Mouse (Mus musculus) T-helper 1 cell (primary cell): ENCODE measurements around the gene Mapk12.

Experiments used
- in situ Hi-C: fragments of 300-600 bp; cut with MboI, MseI; formaldehyde crosslinking; loops from one replicate; pipeline ENCODE4 v1.15.1; 2025; ENCODE audit warnings: high pct_unique_total_duplicates

Mapk12 gene

DNA sequence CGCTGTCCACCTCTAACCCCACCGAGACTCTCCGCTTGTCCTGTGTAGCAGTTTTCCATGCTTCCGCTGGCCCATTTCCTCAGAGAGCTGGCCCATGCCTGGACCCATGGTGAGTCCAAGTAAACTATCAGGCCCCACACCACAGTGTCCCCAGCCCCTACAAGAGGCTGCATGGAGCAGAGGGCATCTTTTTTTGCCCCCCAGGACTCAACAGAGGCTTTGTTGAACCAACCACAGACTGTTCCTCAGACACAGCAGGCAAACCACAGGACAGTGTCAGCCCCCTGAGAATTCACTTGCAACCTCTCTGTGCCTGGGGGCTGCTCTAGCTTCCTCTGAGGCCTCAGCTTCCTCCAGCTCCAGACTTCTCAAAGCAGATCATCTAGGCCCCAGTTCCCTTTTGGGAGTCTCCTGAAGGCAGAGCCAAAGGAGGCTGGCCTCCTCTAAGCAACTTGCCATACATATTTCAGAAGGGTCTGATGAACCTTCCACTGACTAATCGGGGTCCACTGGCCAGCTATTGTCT is 31.1 kb upstream of the Mapk12 start:
- in situ Hi-C loops: no loop called here

DNA sequence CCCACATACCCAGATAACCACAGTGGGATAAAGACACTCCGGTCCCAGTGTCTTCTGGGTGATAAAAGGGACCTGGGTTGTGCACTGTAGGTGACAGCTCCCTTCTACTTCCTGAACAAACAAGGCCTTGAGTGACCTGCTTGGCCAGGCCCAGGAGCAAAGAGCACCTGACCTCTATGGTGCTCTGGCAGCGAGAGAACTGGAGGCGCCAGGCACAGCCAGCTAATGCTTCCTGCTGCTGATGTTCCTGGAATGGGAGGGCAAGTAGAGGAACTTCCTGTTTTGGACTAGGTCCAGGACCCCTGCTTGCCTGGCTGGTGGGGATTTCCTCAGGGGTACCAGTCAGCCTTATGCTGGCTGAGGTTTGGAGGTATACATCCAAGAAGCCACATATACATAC is 29.6 kb upstream of the Mapk12 start:
- in situ Hi-C loops: no loop called here

DNA sequence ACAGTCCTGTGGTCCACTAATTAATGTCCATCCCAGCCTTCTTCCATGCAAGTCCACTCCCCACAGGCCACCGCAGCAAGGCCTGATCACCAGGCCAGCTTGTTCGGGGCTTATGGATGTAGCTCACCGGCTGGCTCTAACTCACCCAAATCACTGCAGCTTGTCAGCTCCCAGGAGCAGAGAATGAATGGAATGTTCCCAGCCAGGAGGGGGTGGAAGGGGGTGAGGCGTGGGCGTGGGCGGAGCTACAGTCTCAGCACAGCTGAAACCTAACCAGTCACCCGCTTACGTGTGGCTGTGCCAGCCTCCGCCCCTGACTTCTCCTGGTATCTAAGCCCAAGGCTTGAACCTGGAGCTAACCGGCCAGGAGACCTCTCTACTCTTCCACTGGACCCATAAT is 28.9 kb upstream of the Mapk12 start:
- in situ Hi-C loops: no loop called here

DNA sequence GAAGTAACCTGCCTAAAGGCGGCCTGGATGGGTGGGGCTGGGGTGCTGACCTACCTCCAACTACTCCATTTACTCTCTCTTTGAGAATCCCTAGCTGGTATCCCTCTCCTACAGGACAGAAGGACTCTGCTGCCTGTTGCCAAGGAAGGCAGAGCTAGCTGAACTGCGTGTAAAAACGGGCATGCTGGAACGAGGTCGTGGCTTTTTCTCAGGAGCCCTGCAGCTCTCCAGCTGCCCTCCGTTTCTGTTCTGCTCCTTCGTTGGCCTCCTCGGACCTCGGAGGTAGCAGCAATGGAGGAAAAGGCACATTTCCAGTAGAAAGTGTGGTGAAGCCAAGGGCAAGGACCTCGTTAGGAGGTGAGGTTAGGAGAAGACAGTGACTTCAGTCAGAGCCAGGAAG is 28.4 kb upstream of the Mapk12 start:
- in situ Hi-C loops: no loop called here

DNA sequence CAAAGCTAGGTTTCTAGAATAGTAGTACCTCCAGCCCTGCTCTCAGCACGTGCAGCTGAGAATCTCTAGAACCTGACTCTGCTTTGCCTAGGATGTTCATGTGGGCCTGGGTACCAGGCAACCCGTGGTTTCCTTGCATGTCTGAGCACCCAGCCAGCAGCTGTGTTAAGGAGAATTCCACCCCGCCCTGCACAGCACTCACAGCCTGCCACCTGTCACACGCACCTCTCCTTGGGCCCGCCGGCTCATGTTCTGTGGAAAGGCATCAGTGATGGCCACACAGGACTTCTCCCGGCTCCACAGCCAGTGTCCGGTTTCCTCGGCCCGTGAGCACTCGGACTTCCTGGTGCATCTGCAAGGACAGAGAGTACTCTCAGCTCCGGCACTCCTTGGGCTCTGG is 25.0 kb upstream of the Mapk12 start:
- in situ Hi-C loops: no loop called here

DNA sequence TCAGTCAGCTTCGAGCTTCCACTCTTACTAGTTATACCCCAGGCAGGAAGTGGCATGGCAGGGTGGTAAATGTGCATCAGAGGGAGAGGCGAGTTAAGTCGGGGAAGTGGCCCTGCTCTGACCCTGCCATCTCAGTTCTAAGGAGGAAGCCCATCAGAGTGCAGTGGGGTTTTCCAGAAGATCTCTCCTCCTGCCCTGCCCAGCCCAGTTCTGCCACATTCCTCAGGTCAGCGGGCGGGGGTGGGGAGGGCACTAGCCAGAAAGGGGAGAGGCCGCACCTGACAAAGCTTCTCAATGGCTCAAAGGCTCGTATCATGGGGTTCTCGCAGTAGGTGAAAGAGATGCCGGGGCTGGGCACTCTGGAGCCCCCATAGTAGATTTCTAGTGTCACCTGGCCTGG is 20.9 kb upstream of the Mapk12 start:
- in situ Hi-C loops: no loop called here

DNA sequence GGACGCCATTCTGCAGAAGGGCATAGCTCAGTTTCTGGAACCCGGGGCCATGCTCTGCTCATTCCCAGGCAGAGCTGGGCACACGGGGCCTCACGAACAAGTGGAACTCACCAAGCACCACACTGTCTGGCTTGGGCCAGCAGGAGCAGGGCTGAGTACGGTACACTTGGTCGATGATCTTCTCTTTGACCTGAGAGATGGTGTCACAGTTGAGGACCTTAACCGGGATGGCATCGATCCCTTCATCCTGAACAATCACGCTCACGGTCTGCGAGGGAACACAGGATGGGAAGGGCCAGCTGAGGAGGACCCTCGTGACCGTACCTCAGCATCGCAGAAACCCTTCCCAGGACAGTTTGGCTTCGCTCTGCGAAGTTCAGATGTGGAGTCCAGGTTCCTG is 18.0 kb upstream of the Mapk12 start:
- in situ Hi-C loops: no loop called here

DNA sequence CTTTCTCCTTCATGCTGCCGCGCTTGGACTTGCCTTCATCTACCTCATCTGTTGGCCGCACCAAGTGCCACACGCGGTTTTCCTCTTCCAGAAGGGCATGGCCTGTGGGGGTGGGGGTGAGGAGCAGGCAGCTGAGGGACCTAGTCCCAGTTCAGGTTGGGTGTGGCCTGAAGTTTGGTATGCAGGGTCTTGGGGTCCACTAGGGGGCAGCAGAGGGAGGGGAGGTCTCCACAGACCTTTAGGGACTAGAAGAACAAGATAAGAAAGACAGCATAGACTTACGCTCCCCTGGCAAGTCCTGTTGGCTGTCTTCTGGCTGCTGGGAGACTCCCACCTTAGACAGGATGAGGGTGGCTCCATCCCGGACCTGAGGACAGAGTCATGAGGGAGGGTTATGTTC is 17.5 kb upstream of the Mapk12 start:
- in situ Hi-C loops: no loop called here

DNA sequence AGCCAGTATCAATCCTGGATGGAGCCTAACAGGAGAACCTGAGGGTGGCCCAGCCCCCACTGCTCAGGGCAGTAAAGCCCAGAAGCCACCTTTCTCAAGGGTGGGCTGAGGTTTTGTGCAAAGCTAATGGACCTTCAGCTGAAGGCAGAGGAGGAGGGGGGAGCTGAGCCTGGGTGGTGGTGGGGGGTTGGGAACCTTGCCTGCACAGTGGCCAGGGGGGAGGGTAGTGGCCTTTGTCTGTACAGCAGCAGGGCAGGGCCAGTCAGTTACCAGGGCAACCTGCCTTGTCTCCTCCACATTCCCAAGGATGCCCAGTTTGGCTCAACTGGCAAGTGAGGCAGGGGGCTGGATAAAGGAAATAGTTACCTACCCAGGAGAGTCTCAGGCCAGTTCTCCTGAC is 11.8 kb upstream of the Mapk12 start:
- in situ Hi-C loops: no loop called here

DNA sequence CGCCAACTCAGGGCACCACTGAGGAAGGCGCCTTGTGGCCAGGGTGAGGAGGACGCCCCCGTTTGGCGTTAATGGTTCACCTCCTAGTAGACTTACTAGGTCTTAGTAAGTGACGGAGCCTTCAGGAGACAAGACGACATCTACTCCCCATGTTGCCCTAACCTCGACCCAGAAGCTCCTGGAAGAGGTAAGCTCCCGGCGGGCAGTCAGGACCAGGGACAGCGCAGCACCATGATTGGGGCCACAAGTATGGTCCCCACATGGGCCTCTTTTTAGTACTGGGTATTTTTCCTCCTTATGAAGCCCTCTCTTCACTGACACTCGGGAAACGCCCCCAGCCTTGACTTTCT is 9.5 kb upstream of the Mapk12 start:
- in situ Hi-C loops: no loop called here

DNA sequence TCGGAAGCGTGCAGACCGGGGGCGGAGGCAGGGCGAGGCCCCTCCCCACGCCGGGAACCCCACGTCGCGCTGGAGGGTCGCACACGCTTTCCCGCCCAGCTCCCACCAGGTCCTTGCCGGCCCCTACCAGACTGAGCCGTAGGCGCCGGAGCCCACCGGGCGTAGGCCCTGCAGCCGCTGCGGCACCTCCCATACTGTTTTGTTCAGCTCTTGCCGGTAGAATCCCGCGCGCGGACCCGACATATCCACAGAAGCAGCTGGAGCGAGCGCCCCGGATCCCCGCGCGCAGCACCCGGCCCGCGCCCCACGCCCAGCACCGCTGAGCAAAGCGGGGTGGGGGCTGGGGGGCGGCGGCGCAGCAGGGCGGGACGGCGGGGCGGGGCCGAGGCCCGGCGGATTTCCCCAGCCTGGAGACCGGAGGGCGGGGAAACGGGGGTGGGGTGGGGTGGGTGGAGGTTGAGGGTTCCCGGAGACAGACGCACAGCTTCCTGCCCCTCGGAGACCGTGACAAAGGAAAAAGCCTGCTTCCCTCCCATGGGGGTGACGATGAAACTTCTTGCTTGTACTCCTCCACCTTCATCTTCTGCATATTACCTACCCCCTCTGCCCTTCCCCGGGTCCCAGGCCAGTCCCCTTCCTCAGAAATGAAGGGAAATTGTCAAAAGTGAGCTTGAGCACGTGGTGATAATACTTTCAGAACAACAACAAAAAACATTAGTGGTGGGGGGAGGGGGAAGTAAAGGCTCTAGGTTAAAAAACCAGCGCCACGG is 9.0 kb upstream of the Mapk12 start, which contains the start of gene Mapk11:
Gene Mapk11, minus strand, starts transcription at position 358 of the 770 bp plus-strand sequence.
- in situ Hi-C loops: no loop called here

DNA sequence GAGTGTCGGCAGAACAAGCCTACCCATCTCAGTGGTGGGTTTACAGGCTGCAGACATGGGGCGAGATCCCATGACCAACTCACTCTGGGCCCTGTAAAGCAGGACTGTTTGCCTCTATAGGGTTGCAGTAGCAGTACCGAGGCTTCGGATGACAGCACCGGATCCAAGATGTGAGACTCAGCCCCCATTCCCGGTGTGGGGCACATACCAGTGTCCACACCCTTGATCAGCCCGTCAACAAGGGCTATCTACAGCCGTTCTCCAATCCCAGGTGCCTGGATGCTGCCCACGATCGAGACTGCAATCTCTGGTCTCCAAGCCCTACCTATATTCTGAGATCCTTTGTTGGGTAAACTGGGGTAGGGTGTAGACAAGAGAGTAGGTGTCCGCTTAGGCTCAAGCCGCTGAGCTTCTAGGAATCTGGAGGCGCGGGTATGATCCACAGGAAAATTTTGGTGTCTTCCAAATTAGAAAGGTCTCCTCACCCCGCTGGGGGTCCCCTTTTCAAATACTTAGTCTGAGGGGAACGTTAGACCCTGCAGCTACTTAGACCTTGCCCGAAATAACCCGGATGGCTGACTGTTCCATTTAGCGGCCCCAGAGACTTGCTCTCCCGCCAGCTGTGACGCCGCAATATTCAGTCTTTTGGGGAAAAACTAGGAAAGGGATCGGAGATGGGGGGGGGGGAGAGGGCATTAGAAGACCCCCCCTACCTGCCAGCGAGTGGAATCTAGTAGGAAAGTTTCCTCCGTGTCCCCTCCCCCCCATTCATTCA is 8.2 kb upstream of the Mapk12 start:
- in situ Hi-C loops: no loop called here

DNA sequence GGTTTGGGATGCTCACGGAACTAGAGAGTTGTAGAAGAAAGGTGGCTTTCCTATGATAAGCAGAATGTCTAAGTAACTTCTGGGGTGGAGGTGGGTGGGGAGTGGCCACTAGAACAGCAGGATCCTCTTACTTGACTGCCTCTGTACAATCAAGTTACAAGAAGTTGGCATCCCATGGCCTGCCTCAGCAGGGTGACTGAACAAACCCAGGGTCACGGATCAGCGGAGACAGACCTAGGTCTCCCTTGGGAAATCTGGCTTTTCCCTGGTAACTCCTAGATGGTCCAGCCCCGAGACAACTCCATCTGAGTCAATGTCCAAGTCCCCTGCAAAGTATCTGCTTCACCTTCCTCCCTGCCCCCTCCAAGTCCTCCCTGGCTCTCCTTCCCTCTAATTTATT is 7.4 kb upstream of the Mapk12 start:
- in situ Hi-C loops: no loop called here

DNA sequence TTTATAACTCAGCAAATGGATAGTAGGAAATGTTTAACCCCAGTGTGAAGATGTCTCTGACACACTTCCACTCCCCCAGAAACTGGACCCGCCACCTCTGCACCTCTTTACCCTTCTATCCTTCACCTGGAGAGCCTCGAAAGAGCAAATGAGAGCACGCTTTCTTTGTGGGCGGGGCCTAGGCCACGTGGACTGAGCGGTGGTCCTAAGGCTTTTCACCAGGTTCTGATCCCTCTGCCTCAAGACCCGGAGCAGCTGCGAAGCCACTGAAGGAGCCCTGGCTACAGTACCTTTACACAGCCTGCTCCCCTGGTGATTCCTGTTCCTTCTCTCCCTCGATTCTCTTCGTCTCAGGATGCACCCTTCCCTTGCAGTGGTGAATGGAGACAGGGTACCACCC is 7.0 kb upstream of the Mapk12 start:
- in situ Hi-C loops: no loop called here

DNA sequence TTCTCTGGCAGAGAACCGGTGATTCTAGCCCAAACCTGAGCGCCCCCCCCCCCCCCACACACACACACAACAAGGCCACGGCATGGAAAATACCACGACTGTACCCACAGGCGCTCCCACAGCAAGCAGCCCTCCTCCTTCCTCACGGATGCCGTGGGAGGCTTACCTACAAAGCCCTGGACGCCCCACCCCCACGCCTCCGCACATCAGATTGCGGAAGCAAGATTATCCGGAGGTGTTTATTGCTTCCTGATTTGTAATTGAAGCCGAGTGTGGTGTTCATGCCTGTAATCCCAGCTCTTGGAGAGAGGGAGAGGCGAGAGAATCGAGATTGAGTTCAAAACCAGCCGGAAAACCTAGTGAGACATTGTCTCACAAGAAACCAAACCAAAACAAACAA is 6.5 kb upstream of the Mapk12 start:
- in situ Hi-C loops: no loop called here

DNA sequence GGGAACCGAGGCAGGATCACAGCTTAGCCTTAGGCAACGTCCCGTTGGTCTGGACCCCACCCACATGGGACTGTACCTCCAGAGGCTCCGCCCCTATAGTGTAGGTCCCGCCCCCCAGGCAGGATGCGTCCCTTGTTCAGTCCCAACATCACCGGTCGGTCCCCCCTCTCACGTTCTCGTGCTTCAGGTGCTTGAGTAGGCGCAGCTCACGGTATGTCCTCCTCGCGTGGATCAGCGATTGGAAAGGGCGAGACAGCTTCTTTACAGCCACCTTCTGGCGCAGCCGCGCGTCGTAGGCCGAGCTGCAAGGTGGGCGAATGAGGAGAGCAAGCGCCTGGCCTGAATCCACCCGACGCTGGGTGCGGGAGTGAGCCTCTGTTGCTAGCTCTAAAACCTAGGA is 6.0 kb upstream of the Mapk12 start:
- in situ Hi-C loops: no loop called here

DNA sequence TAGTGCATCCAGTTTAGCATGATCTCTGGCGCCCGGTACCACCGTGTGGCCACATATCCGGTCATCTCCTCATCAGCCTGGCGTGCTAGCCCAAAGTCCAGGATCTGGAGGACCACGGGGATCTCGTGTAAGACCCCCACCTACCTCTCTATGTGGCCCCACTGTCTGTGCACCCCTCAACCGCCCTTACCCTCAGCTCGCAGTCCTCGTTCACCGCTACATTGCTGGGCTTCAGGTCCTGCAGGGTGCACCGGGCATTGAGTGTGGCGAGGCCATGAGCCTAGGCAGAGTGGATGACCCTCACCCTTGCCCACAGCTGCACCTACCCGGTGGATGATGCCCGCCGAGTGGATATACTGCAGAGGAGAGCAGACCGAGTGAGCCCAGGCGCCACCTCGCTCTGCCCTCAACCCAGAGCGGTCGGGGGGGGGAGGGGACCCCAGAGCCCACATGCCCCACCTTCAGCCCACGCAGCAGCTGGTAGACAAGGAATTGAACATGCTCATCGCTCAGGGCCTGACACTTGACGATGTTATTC is 5.4 kb upstream of the Mapk12 start:
- in situ Hi-C loops: no loop called here

DNA sequence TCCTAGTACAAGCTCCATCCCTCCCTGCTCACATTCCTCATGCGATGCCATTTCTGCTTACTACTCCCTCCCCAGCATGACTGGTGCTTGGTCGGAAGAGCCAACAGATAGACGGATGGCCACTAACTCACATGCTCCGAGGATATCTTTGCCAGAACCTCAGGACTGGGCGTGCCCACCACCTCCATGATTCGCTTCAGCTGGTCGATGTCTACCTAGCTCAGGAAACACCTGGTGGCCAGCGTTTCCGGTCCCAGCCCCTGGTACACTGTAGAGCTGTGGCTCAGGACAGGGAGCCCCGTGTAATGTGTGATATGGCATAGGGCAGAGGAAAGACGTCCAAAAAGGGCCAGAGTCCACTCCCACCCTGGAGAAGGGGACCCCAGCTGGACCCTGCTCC is 4.5 kb upstream of the Mapk12 start:
- in situ Hi-C loops: no loop called here

DNA sequence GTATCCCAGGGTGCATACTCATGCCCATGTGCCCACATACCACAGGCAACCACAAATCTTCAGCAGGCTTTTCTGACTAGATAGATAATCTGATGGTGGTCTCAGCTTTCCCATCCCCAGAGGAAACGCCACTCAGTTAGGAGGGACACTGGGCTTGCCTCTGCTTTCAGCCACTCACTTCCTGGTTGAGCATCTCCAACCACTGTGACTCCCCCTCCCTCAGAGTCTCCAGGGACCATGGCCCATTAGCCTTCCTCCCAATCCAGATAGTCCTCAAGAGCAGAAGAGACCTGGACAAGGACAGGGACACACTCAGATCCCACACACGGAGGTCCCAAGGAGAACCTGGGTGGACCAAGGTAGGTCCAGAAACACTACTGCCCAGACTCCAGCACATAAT is 2.6 kb upstream of the Mapk12 start:
- in situ Hi-C loops: no loop called here

DNA sequence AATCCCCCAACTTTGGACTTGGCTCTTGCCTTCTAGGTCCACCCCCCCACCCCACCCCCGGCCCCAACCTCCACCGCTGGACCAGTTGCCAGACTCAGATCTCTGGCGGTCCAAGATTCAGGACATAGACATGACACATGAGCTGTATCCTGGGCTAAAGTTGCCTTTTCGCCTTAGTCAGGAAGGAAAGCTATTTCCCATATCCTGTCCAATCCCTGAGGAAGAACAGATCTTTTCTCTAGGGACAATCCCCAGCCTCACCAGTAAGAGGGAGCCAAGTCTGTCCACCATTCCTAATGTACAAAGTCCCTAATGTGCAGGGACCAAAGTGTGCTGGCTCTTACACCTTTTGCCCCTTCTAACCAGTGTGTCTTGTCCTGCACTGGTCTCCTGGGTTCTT is 1.4 kb upstream of the Mapk12 start:
- in situ Hi-C loops: no loop called here

DNA sequence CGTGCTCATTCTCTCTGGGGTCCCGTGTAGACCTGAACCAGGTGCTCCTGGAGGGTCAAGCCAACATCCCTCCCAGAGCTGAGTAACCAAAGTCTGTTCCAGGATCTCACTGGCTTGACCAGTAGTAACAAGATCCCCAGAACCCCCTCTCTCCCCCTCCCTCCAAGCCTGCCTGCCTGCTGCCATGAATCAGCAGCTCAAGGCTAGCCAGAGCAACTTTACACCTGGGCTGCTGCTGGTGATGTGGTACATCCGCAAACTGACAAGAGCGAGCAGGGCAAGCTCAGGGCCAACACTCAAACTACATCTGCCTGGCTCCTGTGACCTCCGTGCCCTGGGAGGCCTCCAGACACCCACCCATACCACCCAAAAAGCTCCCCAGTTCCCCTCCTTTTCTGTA is 940 bp upstream of the Mapk12 start:
- in situ Hi-C loops: no loop called here

DNA sequence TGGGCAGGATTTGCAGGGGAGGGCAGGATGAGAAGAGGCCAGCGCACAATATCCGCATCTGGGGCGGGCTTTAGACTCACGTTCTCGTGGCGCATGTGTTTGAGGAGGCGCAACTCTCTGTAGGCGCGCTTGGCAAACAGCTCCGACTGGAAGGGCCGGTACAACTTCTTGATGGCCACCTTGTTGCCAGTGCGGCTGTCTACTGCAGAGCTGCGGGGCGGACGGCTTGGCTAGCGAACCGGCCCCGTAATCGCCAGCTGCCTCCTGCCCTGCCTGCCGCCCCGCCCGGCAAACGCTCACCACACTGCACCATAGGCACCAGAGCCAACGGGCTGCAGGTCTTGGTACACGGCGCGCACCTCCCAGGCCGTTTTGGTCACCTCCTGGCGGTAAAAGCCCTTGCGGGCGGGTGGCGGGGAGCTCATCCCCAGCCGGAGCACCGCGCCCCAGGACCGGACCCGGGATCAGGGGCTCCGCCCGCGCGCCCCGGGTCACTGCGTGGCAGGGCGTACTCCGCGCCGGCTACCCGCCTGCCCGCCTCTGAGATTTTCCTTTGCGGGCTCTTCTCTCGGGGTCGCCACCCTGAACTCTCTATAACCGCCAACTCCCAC is 350 bp downstream of the Mapk12 start:
- in situ Hi-C loops: no loop called here
